Mouse (Mus musculus): ENCODE results near the gene Mylip. TPM values are rescaled to one million over a fixed set of nuclear protein-coding genes. Genes with fewer than 3 reads are reported as not detected.

Mylip gene
- total RNA-seq, 2 experiments from 2014 or later, result 20.6 to 22.0 TPM

DNA sequence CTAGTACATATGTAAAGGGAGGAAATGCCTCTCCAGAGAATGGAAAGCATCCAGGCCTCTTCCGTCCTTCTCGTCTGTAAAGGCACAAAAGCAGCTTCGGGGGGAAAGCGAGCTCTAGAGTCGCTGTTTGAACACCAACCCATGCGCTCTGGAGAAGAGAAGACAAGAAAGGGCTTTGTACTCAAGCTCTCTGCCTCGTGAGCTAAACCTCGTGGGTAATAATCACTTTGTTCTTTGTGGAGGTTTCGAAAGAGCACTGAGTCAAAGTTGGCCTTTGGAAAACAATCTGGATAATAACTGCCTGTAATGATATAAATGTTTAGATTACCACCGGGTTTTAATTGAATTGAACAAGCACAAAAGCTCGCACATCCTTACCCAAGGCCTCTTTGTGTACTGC, 39.7 kb downstream of the Mylip start:
- DNase-seq, result no peak

DNA sequence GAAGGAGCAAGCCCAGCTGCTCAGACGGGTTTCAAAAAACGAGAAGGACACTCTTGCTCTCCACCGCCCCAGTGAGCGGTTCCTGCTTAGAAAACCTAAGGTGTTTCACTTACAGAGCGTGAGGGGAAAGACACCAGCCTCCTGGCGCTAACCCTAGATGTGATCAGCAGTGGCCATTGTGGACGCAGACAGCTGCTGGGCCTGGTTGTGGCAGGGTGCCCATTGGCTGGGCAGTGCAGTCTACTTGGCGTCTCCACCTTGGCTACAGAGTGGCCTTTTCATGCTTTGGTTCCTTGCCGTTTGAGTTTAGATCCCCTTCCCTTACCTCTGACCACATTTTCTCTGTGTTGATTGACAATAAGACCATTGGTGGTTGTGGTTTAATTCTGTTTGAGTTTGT, 47.6 kb downstream of the Mylip start:
- peak; percentile 46 for DNase-seq

DNA sequence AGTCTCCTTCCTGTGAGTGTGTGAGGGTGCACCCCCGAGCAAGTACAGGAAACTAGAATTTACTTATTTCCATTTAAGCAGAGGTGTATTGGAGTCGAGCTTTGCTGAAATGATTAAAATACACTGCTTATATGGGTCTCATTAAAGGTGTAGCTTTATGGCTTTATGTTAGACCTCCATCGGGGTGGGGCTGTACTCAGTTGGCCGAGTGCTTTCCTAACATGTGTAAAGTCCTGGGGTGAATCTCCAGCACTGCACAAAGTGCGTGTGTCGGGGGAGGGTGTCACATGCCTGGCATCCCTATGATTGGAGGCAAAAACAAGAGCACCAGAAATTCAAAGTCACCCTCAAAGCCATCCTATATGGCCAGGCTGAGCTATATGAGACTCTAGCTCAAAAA, 49.3 kb downstream of the Mylip start:
- DNase-seq, result no peak

DNA sequence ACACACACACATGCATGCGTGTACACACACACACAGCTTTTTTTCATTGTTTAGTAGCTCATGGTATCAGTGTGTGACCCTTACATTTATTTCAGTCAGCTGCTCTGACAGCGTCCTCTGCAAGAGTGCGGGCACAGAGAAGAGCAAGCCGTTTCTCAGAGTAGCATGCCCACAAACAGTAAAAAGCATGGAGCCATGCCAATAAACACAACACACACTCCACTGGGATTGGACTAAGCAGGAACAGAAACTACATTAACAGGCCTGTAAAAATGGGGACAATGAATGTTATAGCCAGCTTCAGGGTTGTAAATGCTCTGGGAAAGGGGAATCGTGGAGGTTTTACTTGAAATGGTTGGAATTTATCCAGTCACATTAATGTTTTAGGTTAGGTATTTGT, 50.7 kb downstream of the Mylip start:
- DNase-seq, result no peak

DNA sequence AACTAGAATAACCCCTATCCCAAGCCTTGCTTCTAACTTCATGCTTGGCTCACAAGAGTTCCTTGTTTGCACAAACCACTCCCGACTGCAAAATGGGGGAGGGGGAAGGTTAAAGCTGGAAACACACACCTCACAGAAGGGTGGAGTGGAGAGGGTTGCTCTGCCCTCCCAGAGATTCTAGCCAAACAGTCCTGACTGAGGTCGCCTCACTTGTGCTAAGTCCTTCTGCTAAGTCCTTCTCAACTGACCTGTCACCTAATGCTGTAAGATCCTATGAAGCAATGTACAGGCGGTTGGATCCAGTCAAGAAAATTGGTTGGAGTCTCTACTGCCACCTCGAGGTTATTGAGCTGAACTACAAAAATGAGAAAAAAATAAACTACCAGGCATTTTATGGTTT, 52.9 kb downstream of the Mylip start:
- peak; percentile 35 for DNase-seq

DNA sequence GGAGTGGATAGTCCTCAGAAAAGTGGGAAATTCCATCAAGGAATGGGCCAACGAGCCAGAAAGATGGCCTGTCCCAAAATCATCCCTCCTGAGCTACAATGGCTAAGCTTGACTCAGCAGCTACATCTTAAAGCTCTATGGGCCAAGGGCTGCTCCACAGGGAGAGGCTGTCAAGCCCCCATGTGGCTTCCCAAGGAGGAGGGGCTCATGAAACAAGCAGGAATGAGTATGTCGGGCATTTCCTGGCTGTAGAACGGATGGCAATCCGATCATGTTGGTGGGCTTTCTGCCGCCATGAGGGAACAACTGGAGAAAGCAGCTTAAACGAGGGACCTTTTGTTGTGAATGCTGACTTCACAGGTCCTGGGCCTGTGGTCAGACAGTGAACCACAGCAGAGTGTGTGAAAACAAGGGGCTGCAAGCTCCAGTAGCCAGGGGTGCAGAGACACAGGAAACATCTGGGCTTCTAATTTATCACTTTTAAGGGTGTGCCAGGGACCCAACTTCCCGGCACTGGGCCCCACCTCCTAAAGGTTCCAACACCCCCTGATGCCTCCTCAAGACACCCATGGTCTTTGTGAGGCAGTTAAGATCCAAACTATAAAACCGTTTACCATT, 53.5 kb downstream of the Mylip start:
- DNase-seq, result no peak

DNA sequence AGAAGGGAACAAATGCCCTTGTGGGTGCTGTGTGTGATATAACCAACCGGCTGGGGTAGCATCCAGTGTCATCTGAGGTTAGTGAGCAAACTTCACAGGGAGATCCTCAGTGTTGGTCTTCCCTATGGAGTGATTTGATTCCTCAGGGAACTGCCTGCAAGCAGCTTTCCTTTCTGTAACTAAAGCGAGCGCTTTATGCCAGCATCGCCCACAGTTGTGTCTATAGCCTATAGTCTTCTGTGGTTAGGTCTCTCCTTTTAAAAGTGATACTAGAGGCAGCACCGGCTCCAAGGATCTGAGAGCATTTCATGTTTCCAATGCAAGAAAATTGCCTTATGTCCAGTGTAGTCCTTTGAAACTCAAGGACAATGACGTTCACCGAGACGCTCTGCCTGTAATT, 54.7 kb downstream of the Mylip start:
- no peak for DNase-seq

DNA sequence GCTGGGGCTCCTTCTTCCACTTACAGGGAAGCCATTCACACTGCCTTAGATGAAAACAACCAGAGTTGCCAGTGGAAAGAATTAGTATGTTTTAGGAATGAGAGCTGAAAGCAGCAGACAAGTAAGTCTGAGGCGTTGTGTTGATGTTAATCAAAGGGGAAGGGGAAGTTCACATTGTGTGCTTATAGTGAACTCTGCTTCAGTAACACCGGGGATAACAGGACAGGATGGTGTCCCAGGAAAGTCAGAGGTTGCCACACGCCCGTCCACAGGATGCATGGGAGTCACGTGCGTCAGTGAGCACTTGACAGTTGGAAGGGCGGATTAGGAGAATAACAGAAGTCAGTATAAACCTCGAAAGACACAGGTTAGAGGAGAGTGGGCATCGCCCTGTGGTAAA, 55.1 kb downstream of the Mylip start:
- no peak for DNase-seq

DNA sequence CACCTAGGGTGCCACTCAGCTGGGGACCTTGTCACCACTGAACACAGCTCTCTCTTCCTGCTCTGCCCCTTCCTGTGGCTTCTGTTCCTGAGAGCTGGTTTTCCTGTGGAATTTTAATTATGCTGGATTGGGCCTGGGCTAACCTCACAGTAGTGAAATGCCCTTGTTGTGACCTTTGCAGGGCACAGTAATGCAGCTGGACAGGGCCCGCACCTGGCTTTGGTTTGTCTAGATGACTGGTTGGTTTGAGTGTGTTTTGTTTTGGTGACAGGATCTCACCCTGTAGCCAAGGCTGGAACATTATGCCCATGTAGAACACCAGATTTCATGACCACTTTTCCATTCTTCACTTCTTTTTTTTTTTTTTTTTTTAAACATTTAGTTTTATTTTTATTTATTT, 57.1 kb downstream of the Mylip start:
- no peak for DNase-seq

DNA sequence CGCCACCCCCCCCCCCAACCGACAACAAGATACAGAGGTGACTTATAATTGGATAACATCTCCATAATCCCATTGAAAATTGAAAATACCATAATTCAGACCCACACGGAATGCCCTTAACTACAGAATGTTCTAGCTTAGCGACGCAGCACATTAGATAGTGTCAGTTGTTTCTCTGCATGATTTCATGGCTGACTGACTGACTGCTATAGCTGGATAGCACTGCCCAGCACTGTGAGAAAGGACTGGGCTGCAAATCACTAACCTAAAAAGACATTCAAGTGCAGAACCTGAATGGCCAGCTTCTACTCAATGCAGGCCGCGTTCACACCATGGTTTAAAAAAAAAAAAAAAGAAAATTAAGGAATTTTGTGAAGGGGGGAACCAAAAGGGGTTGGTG, 62.9 kb downstream of the Mylip start:
- no peak for DNase-seq

DNA sequence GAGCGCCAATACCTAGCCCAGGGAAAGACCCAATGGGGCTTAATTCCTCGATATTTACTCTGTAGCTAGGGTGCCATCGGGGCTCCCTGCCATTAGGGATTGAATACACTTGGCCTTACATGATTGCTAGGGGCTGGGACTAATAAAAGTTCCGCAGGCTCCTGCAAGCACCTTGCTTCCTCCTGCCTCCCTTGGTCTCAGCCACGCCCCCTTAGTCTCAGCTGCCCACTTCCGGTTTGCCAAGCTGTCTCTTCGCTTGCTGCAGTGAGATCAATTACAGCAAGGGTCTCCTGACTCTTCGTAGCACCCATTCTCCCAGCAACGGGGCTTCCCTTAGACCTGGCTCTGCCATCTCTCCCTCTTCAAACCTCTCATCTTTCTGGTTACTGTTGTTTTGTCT, 63.5 kb downstream of the Mylip start:
- no peak for DNase-seq

DNA sequence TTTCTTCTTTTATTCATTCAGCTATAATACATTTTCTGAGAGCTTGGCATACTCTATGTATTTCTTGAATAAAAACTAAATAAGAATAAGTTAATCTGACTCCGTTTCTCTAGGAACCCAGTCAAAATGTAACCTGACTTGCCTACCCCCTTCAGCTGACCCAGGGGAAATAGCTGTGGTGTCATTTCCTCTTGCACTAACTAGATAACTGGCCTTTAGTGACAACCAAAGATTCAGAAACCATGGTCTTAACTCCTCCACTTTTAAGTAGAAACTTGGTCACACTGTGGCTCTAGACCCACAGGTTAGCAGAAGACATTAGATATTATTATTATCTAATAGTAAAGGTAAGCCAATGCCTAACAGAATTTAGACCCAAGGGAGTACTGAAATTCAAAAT, 64.5 kb downstream of the Mylip start:
- no peak for DNase-seq

DNA sequence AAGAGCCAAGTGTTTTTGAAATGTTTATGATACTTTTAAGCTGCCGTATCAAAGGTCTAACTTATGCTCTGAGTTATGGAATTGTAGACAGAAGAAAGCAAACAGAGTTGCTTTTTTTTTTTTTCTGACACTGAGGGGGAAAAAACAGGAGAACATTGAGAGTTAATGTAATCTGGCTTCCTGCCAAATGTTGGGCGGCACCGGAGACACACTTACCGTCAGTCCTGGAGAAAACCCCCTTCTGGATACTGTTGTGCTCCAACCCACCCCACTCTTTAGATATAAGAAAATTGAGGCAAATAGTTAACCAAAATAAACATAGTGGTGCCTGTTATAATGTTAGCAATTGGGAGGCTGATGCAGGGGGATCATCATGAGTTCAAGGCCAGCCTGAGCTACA, 65.1 kb downstream of the Mylip start:
- DNase-seq, result peak; percentile 26

DNA sequence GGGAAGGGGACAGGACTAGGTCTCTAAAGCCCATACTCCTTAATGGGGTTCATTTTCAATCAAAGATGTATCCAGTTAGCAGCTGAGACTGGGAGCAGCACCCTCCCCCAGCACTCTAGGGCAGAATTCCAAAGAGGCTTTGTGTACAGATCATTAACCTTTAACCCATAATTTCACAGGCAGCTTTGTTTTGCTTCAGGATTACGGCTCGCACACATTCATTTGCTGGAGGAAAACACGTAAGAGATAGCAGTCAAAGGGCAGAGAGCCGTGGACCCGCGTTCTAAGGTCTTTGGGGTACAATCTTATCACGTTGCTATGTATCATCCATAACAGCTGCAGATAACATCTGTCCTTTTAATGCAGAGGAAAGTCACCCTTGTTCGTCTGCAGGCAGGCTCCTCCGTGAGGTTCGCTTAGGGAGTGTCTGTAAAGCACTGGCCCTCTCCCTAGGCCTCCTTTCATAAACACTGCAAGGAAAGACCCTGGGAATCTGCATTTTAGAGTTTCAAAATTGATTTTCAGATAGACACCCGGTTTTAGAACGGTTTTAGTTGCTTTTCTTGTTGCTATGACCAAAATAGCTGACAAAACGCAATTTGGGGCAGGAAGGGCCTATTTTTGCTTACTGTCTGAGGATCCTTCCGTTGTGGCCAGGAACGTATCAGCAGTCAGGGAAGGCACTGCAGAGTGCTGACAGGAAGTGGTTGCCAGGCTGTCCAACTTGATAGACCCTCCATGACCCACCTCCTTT, 65.7 kb downstream of the Mylip start:
- DNase-seq, result peak; percentile 72

DNA sequence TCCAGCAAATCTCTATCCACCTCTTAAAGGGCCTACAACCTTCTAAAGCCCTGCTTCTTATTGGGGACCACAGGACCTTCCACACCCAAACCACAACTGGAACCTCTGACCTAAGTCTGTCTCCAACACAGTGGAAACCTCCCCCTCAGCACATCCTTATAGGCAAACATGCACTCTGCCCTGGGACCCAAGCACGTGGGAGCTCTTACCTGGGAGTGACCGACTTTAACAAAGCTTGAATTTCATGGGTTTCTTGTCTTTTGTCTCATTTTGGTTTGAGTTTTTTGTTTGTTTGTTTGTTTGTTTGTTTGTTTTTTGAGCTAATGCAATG, 66.3 kb downstream of the Mylip start:
- no peak for DNase-seq

DNA sequence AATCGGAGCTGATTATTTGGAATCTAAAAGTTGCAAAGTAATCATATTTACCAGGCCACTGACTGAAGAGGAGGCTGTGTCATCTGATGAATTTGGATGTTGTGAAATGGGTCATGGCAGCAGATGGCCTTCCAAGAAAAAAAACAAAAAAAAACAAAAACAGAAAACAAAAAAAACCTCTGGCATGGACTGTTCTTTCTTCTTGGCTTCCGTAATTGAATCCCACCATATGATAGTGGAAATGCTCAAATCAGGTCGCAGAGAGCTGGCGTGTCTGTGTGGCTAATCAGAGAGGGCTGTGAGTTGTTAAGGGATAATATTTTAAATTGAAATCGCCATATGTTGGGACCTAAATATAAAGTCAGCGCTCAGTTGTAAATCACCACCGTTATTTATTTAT, 67.9 kb downstream of the Mylip start:
- no peak for DNase-seq

DNA sequence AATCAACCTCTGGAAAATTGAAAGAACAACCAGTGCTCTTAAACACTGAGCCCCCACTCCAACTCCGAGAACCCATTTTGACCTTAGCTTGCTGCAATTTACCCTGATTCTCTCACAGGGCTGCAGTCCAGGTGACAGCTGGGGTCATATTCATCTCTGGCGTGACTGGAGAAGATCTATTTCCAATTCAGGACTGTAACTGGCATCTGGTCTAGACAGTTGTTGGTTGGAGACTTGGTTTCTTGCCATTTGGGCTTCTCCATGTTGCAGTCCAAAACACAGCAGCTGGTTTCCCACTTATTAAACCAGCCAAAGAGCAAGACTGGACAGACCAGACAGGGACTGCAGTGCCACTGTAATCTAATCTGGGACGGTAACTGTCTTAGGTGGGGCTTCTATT, 70.6 kb downstream of the Mylip start:
- no peak for DNase-seq

DNA sequence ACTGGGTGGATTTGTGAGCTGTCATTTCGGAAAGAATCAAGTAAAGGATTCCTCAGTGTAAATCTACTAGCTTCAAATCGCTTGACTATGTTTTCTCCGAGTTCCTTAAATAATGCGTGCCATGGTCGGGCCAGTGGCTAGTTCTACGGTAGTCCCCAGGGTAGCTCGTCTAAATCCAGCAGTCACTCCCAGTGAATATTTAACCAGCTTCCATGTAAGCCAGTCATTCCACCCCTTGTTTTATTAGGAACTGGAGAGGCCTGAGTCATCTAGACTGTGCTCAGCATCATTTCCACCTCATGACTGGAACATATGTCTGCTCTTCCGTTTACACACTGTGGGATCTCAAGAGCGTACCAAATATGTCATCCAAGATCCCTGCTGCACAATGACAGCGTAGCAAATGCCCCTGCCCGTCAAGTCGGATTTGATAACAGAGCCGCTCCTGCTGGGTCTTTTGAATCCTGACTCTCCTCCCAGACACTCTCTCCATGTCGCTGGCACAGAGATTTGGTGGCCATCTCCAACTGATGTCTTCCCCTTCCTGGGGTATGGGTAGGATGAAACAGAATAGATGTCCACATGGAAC, 71.9 kb downstream of the Mylip start:
- no peak for DNase-seq

Other genes with a start within 250 kb of the Mylip start
- gene Gmpr, start 117.7 kb downstream of the Mylip start, total RNA-seq (2021), result 100 to 1,000 TPM; 118 to 230 TPM

All from adrenal gland, postnatal 10 days (tissue).